Mouse (Mus musculus): ENCODE data around the gene Elfn1. TPM values are rescaled to one million over a fixed set of nuclear protein-coding genes. Genes with fewer than 3 reads are reported as not detected.

Gene Elfn1
- polyA plus RNA-seq, 1 experiment from 2014 or later = 3.0 TPM

DNA sequence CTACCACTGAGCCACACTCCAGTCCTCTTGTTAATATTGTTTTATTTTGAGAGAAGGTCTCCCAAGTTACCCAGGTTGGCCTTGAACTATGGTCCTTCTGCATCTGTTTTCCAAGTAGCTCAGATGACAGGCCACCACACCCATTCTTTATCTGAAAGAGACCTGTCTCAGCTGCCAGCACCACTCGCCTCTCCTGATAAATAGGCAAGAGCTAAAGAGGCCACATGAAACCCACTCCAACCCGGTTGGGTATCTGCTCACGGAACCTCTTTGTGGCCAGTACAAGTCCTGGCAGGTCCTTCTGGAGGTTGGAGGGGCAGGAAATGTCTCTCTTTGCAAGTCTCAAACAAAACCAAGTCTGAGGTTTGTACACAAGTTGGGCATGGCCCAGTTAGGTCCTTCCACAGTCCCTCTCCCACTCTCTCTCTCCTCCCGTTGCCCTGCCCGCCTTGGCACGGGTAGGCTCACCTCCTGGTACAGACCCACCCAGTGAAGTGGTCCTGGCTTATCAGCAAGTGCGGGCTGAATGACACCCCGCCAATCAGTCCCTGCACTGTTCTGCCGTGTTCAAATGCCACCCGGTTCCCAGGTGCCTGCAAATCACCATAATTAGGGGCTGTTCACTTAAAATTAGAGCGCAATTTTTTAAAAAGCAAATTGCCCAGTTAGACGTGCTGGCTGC lies 104.7 kb downstream of the Elfn1 start:
- Histone ChIP-seq H3K36me3 (ENCODE audit: control insufficient read depth, insufficient read depth, low read length) (no peaks in the 10 kb centered on the region), H3K9me3 (ENCODE audit: control insufficient read depth, low read length) (no peaks in the 10 kb centered on the region), H3K27me3 (ENCODE audit: control insufficient read depth, insufficient read depth, low read length) (peaks cover 20% of the 10 kb centered on the region), H3K4me2 (ENCODE audit: low read length) (no peak overlapping the region), H3K27ac (replicated peaks; ENCODE audit: low read depth, low read length) (no peak overlapping the region), H3K4me3 (replicated peaks; ENCODE audit: low read depth, low read length) (no peak overlapping the region), H3K9ac (replicated peaks; ENCODE audit: low read length) (no peak overlapping the region), H3K4me1 (ENCODE audit: control insufficient read depth, insufficient read depth, low read length) (peaks cover 10% of the 10 kb centered on the region)
- ATAC-seq (ENCODE audit: low FRiP score, low TSS enrichment) = no peak
- 94% methylated on average over 12 of the region's 12 CpGs for WGBS
- no peak for DNase-seq

- H3K4me2 ChIP-seq (ENCODE audit: low read length) = no peak overlapping the region
- H3K9ac ChIP-seq (replicated peaks; ENCODE audit: low read length) = no peak overlapping the region
- H3K27ac ChIP-seq (replicated peaks; ENCODE audit: low read depth, low read length) = no peak overlapping the region
Measured at GRCm38 (mm10) chr5:140013652-140014051, 105.9 kb downstream of the Elfn1 start.

DNA sequence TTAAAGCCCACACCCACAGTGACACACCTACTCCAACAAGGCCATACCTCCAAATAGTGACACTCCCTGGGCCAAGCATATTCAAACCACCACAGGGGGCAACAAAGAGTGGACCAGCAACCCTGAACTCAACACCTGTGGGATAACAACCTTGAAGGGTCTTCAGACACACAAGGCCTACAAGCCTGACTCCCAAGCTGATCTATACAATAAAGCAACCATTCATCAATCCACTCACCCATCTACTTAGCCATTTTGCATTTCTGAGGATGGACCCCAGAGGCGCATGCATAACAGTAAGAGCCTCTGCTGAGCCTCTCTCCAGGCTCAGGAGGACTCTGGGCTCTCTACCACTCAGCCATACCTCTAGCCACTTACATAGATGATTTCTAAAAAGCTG lies 109.2 kb downstream of the Elfn1 start:
- Histone ChIP-seq H3K4me3 (replicated peaks; ENCODE audit: low read depth, low read length) (no peak overlapping the region), H3K36me3 (ENCODE audit: control insufficient read depth, insufficient read depth, low read length) (no peaks in the 10 kb centered on the region), H3K4me2 (ENCODE audit: low read length) (no peak overlapping the region), H3K27me3 (ENCODE audit: control insufficient read depth, insufficient read depth, low read length) (no peaks in the 10 kb centered on the region; the same call in 1 of the 2 replicates), H3K4me1 (ENCODE audit: control insufficient read depth, insufficient read depth, low read length) (no peaks in the 10 kb centered on the region), H3K27ac (replicated peaks; ENCODE audit: low read depth, low read length) (no peak overlapping the region), H3K9ac (replicated peaks; ENCODE audit: low read length) (no peak overlapping the region), H3K9me3 (ENCODE audit: control insufficient read depth, low read length) (no peaks in the 10 kb centered on the region)
- DNase-seq (no peak), ATAC-seq (ENCODE audit: low FRiP score, low TSS enrichment) (no peak)
- 90% methylated on average over 1 of the region's 1 CpGs for WGBS

More at GRCm38 (mm10) chr5:140013652-140014051, 105.9 kb downstream of the Elfn1 start:
- Histone ChIP-seq H3K9me3 (ENCODE audit: control insufficient read depth, low read length) (no peaks in the 10 kb centered on the region), H3K4me3 (replicated peaks; ENCODE audit: low read depth, low read length) (no peak overlapping the region), H3K4me1 (ENCODE audit: control insufficient read depth, insufficient read depth, low read length) (no peaks in the 10 kb centered on the region), H3K36me3 (ENCODE audit: control insufficient read depth, insufficient read depth, low read length) (no peaks in the 10 kb centered on the region), H3K27me3 (ENCODE audit: control insufficient read depth, insufficient read depth, low read length) (peaks cover 20% of the 10 kb centered on the region)
- DNase-seq = no peak
- ATAC-seq (ENCODE audit: low FRiP score, low TSS enrichment) = no peak
- 83% methylated on average over 5 of the region's 5 CpGs for WGBS

- Histone ChIP-seq H3K4me1 (ENCODE audit: control insufficient read depth, insufficient read depth, low read length) (no peaks in the 10 kb centered on the region; the same call in 1 of the 2 replicates), H3K27me3 (ENCODE audit: control insufficient read depth, insufficient read depth, low read length) (no peaks in the 10 kb centered on the region; the same call in 1 of the 2 replicates), H3K9me3 (ENCODE audit: control insufficient read depth, low read length) (no peaks in the 10 kb centered on the region), H3K4me2 (ENCODE audit: low read length) (no peak overlapping the region), H3K36me3 (ENCODE audit: control insufficient read depth, insufficient read depth, low read length) (no peaks in the 10 kb centered on the region), H3K27ac (replicated peaks; ENCODE audit: low read depth, low read length) (no peak overlapping the region), H3K9ac (replicated peaks; ENCODE audit: low read length) (no peak overlapping the region), H3K4me3 (replicated peaks; ENCODE audit: low read depth, low read length) (no peak overlapping the region)
- no peak for ATAC-seq (ENCODE audit: low FRiP score, low TSS enrichment)
- DNase-seq = no peak
- WGBS = 84% methylated on average over 7 of the region's 7 CpGs
Measured at GRCm38 (mm10) chr5:140018780-140019179, 111.0 kb downstream of the Elfn1 start.

DNA sequence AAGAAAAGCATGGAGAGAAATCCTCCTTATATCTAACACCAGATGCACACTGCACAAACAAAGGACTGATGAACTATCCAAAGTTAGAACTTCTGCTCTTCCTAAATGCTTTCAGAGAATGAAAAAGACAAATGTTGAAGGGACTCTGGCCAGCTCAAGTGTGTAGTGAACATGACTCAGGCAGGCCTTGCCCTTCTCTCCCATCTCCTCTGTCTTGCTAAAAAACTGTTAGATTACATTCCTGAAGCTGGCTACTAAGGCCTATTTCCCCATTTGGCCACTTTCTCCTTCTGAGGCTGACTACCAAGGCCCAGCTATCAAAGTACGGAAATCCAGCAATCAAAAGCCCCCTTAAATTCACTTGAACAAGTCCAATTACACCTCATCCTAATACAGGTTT lies 111.9 kb downstream of the Elfn1 start:
- H3K4me1 ChIP-seq (ENCODE audit: control insufficient read depth, insufficient read depth, low read length) = no peaks in the 10 kb centered on the region; the same call in 1 of the 2 replicates
- H3K9ac ChIP-seq (replicated peaks; ENCODE audit: low read length) = no peak overlapping the region
- H3K27me3 ChIP-seq (ENCODE audit: control insufficient read depth, insufficient read depth, low read length) = no peaks in the 10 kb centered on the region
- H3K4me3 ChIP-seq (replicated peaks; ENCODE audit: low read depth, low read length) = no peak overlapping the region
- no peak for ATAC-seq (ENCODE audit: low FRiP score, low TSS enrichment)
- no peaks in the 10 kb centered on the region for H3K36me3 ChIP-seq (ENCODE audit: control insufficient read depth, insufficient read depth, low read length)
- no peak for DNase-seq
- H3K9me3 ChIP-seq (ENCODE audit: control insufficient read depth, low read length) = no peaks in the 10 kb centered on the region
- no peak overlapping the region for H3K27ac ChIP-seq (replicated peaks; ENCODE audit: low read depth, low read length)
- no peak overlapping the region for H3K4me2 ChIP-seq (ENCODE audit: low read length)
- 100% methylated on average over 1 of the region's 1 CpGs for WGBS

- H3K36me3 ChIP-seq (ENCODE audit: control insufficient read depth, insufficient read depth, low read length) = no peaks in the 10 kb centered on the region
- H3K4me2 ChIP-seq (ENCODE audit: low read length) = no peak overlapping the region
- H3K9me3 ChIP-seq (ENCODE audit: control insufficient read depth, low read length) = no peaks in the 10 kb centered on the region
- H3K4me1 ChIP-seq (ENCODE audit: control insufficient read depth, insufficient read depth, low read length) = no peaks in the 10 kb centered on the region; the same call in 1 of the 2 replicates
- no peak overlapping the region for H3K27ac ChIP-seq (replicated peaks; ENCODE audit: low read depth, low read length)
- no peak overlapping the region for H3K4me3 ChIP-seq (replicated peaks; ENCODE audit: low read depth, low read length)
- ATAC-seq (ENCODE audit: low FRiP score, low TSS enrichment) (no peak), DNase-seq (no peak)
- H3K9ac ChIP-seq (replicated peaks; ENCODE audit: low read length) = no peak overlapping the region
- 72% methylated on average over 10 of the region's 10 CpGs for WGBS
- no peaks in the 10 kb centered on the region for H3K27me3 ChIP-seq (ENCODE audit: control insufficient read depth, insufficient read depth, low read length)
Measured at GRCm38 (mm10) chr5:140021755-140022154, 114.0 kb downstream of the Elfn1 start.

- no peak overlapping the region for H3K27ac ChIP-seq (replicated peaks; ENCODE audit: low read depth, low read length)
- H3K4me1 ChIP-seq (ENCODE audit: control insufficient read depth, insufficient read depth, low read length) = no peaks in the 10 kb centered on the region; the same call in 1 of the 2 replicates
- no peak overlapping the region for H3K9ac ChIP-seq (replicated peaks; ENCODE audit: low read length)
- H3K27me3 ChIP-seq (ENCODE audit: control insufficient read depth, insufficient read depth, low read length) = no peaks in the 10 kb centered on the region
- ATAC-seq (ENCODE audit: low FRiP score, low TSS enrichment) (no peak), DNase-seq (no peak)
- H3K4me2 ChIP-seq (ENCODE audit: low read length) = no peak overlapping the region
- no peak overlapping the region for H3K4me3 ChIP-seq (replicated peaks; ENCODE audit: low read depth, low read length)
- H3K36me3 ChIP-seq (ENCODE audit: control insufficient read depth, insufficient read depth, low read length) = no peaks in the 10 kb centered on the region
- H3K9me3 ChIP-seq (ENCODE audit: control insufficient read depth, low read length) = no peaks in the 10 kb centered on the region
- WGBS = 78% methylated on average over 6 of the region's 6 CpGs
Measured at GRCm38 (mm10) chr5:140022861-140023260, 115.1 kb downstream of the Elfn1 start.

DNA sequence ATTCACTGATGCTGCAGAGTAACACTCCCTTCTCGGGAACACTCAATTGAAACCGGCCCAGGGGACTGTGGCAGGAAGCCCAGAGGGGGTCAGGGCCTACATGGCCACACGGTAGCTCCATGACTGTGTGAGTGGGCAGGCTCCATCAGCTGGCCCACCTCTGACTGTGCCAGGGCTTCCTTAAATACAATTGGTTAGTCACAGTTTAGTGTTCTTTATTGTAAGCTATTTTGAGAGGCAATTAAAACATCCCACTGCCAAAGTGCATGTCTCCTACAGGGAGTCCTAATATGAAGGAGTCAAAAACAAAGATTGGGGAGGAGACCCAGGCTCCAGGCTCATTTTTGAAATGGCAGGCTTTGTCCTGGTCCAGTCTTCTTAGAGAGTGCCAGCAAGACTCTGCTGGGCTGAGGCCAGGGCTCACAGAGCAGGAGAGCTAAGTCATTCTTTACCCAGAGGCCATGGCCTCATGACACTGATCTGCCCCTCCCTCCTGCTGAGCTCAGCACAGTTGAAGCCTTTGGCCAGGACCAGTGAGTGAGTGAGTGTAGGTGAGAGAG lies 116.3 kb downstream of the Elfn1 start:
- Histone ChIP-seq H3K4me2 (ENCODE audit: low read length) (no peak overlapping the region), H3K9me3 (ENCODE audit: control insufficient read depth, low read length) (no peaks in the 10 kb centered on the region), H3K36me3 (ENCODE audit: control insufficient read depth, insufficient read depth, low read length) (no peaks in the 10 kb centered on the region), H3K9ac (replicated peaks; ENCODE audit: low read length) (no peak overlapping the region), H3K4me1 (ENCODE audit: control insufficient read depth, insufficient read depth, low read length) (no peaks in the 10 kb centered on the region; the same call in 1 of the 2 replicates), H3K4me3 (replicated peaks; ENCODE audit: low read depth, low read length) (no peak overlapping the region), H3K27ac (replicated peaks; ENCODE audit: low read depth, low read length) (no peak overlapping the region), H3K27me3 (ENCODE audit: control insufficient read depth, insufficient read depth, low read length) (no peaks in the 10 kb centered on the region)
- ATAC-seq (ENCODE audit: low FRiP score, low TSS enrichment) = no peak
- WGBS = 27% methylated on average over 3 of the region's 3 CpGs
- peak; percentile 40 for DNase-seq
